Mouse (Mus musculus) lung, embryonic 16.5 days (tissue): Measurements from ENCODE around the gene Rnf180. TPM values are rescaled to one million over a fixed set of nuclear protein-coding genes. Genes with fewer than 3 reads are reported as not detected.

ENCODE experiments used
- ATAC-seq: fragments of 200-750 bp; cut with Nextera tagmentation; 2 replicates; pipeline ENCODE4 v1.8.0; 2017; ENCODE audit warnings: low read depth, mild to moderate bottlenecking, moderate library complexity
- H3K27ac ChIP-seq: fragments of 300-500 bp; sonication (generic); 2 replicates; pipeline ENCODE4 v1.5.1; 2014; ENCODE audit warnings: mild to moderate bottlenecking, control low read depth, low read length
- H3K27me3 ChIP-seq: fragments of 300-500 bp; sonication (generic); 2 replicates; pipeline ENCODE4 v1.6.1; 2014; ENCODE audit warnings: low read depth, low read length, mixed read lengths; ENCODE audit not compliant: control insufficient read depth, insufficient read depth
- H3K36me3 ChIP-seq: fragments of 300-500 bp; sonication (generic); 2 replicates; pipeline ENCODE4 v1.6.1; 2014; ENCODE audit warnings: low read length; ENCODE audit not compliant: control insufficient read depth, insufficient read depth
- H3K4me1 ChIP-seq: fragments of 300-500 bp; sonication (generic); replicated peaks from 2 replicates; pipeline ENCODE4 v1.6.1; 2014; ENCODE audit warnings: low read length, mixed read lengths; ENCODE audit not compliant: control insufficient read depth, insufficient read depth
- H3K4me2 ChIP-seq: fragments of 300-500 bp; sonication (generic); 2 replicates; pipeline ENCODE4 v1.6.1; 2014; ENCODE audit warnings: low read depth, low read length, control low read depth
- H3K4me3 ChIP-seq: fragments of 300-500 bp; sonication (generic); 2 replicates; pipeline ENCODE4 v1.5.1; 2014; ENCODE audit warnings: mild to moderate bottlenecking, low read length, control low read depth
- H3K9ac ChIP-seq: fragments of 300-500 bp; sonication (generic); 2 replicates; pipeline ENCODE4 v1.6.1; 2014; ENCODE audit warnings: low read length, control low read depth
- H3K9me3 ChIP-seq: fragments of 300-500 bp; sonication (generic); 2 replicates; pipeline ENCODE4 v1.6.1; 2016; ENCODE audit warnings: low read length; ENCODE audit not compliant: control insufficient read depth
- whole genome bisulfite sequencing: fragments of 180-500 bp; shearing (Covaris S2); extraction: QIAGEN DNeasy Blood & Tissue Kit; methylation state at CpG from one replicate; pipeline ENCODE4 v1.1.7; 2014; 5-methylcytosine and 5-hydroxymethylcytosine counted together
- polyA plus RNA-seq: library from polyadenylated mRNA; unstranded; fragments of >200 nt; fragmentation: Nextera tagmentation; extraction: Ambion mirVana; gene quantifications from 2 replicates; pipeline ENCODE4 v1.2.1, GENCODE M21; 2015

Gene Rnf180
- polyA plus RNA-seq, 1 experiment from 2014 or later = 3.7 TPM

GRCm38 (mm10) chr13:105150006-105150405, 144.6 kb downstream of the Rnf180 start:
- no peak overlapping the region for H3K27ac ChIP-seq
- no peaks in the 10 kb centered on the region for H3K9me3 ChIP-seq
- no peak for ATAC-seq
- H3K9ac ChIP-seq = no peak overlapping the region
- WGBS = 72% methylated on average over 3 of the region's 3 CpGs
- H3K4me2 ChIP-seq = no peak overlapping the region
- no peak overlapping the region for H3K4me3 ChIP-seq
- H3K36me3 ChIP-seq = no peaks in the 10 kb centered on the region
- H3K4me1 ChIP-seq = no peaks in the 10 kb centered on the region
- no peaks in the 10 kb centered on the region for H3K27me3 ChIP-seq

DNA sequence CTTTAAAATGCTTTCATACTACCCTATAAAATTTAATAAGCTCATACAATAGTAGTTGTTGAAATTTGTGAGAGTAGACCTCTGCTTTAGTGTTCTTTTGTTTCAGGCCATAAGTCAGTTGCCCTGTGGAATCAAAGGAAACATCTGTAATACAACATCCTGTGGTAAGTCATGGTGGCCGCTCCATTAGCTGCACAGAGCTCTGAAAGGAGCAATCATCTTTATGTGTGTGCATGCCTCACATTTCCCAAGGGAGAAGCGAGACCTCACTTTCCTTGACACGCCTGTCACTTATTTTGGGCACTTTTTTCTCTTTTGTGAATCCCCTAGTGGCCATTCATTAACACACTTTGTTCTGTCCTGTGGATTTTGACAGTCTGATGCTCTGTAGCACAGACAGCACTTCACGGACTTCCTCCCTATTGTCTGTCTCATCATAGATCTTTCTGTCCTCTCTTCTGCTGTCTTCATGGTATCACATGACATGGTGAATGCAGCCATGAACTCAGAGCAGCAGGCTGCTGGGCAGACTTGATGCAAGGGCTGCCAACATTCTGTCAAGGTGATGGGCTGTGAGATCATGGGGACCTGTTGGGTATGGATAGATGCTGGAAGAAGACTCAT, 146.7 kb downstream of the Rnf180 start:
- H3K9ac ChIP-seq = no peak overlapping the region
- WGBS = 45% methylated on average over 4 of the region's 4 CpGs
- H3K4me3 ChIP-seq = no peak overlapping the region
- no peak overlapping the region for H3K4me2 ChIP-seq
- H3K27ac ChIP-seq = no peak overlapping the region
- no peaks in the 10 kb centered on the region for H3K9me3 ChIP-seq
- ATAC-seq = peak; percentile 47
- H3K4me1 ChIP-seq = no peaks in the 10 kb centered on the region
- H3K27me3 ChIP-seq = no peaks in the 10 kb centered on the region
- no peaks in the 10 kb centered on the region for H3K36me3 ChIP-seq

GRCm38 (mm10) chr13:105146827-105147226, 147.8 kb downstream of the Rnf180 start:
- Histone ChIP-seq H3K9me3 (no peaks in the 10 kb centered on the region), H3K27ac (no peak overlapping the region), H3K27me3 (no peaks in the 10 kb centered on the region), H3K9ac (no peak overlapping the region), H3K4me3 (no peak overlapping the region), H3K4me1 (no peaks in the 10 kb centered on the region), H3K36me3 (no peaks in the 10 kb centered on the region), H3K4me2 (no peak overlapping the region)
- WGBS = 29% methylated on average over 1 of the region's 1 CpGs
- ATAC-seq = no peak

DNA sequence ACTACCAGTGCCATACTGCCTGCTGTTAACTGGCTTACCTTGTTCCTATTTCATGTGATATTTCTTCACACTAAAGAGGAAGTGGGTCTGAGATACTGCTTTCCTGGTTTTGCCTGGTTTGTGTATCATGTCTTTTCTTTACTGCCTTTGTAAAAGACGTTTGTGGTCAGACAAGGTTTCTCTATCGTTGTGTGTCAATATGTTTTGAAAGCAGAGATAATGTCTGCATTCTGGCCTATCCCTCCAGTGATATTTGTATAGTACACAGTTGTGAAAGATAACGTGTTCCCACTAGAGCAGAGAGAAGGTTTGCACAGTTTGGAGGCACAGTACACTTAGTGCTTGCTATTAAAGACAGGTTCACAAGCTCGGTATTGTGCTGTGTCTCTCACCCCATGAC, 154.7 kb downstream of the Rnf180 start:
- no peaks in the 10 kb centered on the region for H3K4me1 ChIP-seq
- H3K4me2 ChIP-seq = no peak overlapping the region
- H3K27me3 ChIP-seq = no peaks in the 10 kb centered on the region
- H3K9ac ChIP-seq = no peak overlapping the region
- H3K4me3 ChIP-seq = no peak overlapping the region
- H3K27ac ChIP-seq = no peak overlapping the region
- WGBS = 36% methylated on average over 4 of the region's 4 CpGs
- ATAC-seq = no peak
- no peaks in the 10 kb centered on the region for H3K36me3 ChIP-seq
- H3K9me3 ChIP-seq = no peaks in the 10 kb centered on the region

GRCm38 (mm10) chr13:105134397-105134796, 160.2 kb downstream of the Rnf180 start:
- 40% methylated on average over 5 of the region's 5 CpGs for WGBS
- Histone ChIP-seq H3K27ac (no peak overlapping the region), H3K36me3 (no peaks in the 10 kb centered on the region), H3K9ac (no peak overlapping the region), H3K9me3 (no peaks in the 10 kb centered on the region), H3K4me3 (no peak overlapping the region), H3K4me2 (no peak overlapping the region), H3K27me3 (no peaks in the 10 kb centered on the region), H3K4me1 (no peaks in the 10 kb centered on the region)
- no peak for ATAC-seq

DNA sequence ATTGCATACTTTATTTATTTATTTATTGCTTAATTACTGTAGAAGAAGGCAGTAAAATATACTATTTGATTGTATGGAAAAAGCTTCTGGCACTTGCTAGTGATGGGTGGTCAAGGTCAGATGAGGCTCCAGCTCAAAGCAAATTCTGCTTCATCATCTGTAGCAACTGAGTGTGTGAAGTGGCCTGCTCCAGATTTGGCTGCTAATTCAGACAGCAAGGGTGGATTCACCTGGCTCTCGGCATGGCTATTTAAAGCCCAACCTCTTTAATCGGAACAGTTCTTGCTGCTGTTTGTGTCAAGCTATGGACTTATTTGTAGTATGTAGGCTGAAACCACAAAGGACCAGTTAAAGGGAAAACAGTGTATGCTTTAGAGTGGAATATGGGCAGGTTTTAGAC, 161.8 kb downstream of the Rnf180 start:
- ATAC-seq = no peak
- Histone ChIP-seq H3K9ac (no peak overlapping the region), H3K4me2 (no peak overlapping the region), H3K27me3 (no peaks in the 10 kb centered on the region), H3K27ac (no peak overlapping the region), H3K4me3 (no peak overlapping the region), H3K36me3 (no peaks in the 10 kb centered on the region), H3K9me3 (no peaks in the 10 kb centered on the region), H3K4me1 (no peaks in the 10 kb centered on the region)
- 78% methylated on average over 2 of the region's 2 CpGs for WGBS

DNA sequence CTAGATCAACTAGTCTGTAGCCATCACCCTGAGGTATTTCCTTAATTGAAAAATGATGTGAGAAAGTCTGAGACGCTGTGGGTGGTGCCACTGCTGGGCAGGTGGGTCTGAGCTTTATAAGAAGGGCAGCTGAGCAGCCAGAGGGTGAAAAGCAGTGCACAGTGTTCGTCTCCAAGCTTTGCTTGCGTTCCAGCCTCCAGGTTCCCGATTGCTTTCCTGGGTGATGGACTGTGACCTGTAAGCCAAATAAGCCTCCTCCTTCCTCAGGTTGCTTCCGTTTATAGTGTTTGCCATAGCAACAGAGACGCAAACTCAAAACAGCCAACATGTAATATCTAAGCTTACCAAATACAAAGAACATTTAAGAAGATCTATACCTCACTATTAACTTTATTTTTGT, 162.2 kb downstream of the Rnf180 start:
- Histone ChIP-seq H3K4me2 (no peak overlapping the region), H3K27ac (no peak overlapping the region), H3K9me3 (no peaks in the 10 kb centered on the region), H3K4me3 (no peak overlapping the region), H3K4me1 (no peaks in the 10 kb centered on the region), H3K36me3 (no peaks in the 10 kb centered on the region), H3K9ac (no peak overlapping the region), H3K27me3 (no peaks in the 10 kb centered on the region)
- 81% methylated on average over 6 of the region's 6 CpGs for WGBS
- ATAC-seq = no peak

DNA sequence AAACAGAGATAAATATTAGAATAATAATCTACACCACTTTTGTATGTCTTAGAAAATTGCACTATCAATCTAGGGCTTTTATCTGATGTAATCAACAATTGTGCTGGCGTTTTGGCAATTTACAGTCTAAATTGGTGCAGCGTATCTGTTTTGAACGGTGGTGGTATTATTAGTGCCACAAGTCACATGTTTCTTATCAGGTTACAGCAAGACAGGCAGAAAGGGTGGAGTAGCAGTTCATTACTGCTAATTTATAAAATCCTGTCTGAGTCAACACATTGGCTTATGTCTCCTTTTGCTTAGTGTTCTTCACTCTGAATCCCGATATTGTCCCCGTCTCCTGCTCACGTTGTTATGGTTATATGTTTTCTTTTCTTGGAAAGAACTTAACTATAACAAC, 164.5 kb downstream of the Rnf180 start:
- Histone ChIP-seq H3K9ac (no peak overlapping the region), H3K4me2 (no peak overlapping the region), H3K4me3 (no peak overlapping the region), H3K27me3 (no peaks in the 10 kb centered on the region), H3K4me1 (no peaks in the 10 kb centered on the region), H3K27ac (no peak overlapping the region), H3K9me3 (no peaks in the 10 kb centered on the region), H3K36me3 (no peaks in the 10 kb centered on the region)
- ATAC-seq = no peak
- WGBS = 77% methylated on average over 6 of the region's 6 CpGs

- 74% methylated on average over 3 of the region's 3 CpGs for WGBS
- ATAC-seq = no peak
- Histone ChIP-seq H3K4me3 (no peak overlapping the region), H3K36me3 (no peaks in the 10 kb centered on the region), H3K27ac (no peak overlapping the region), H3K9ac (no peak overlapping the region), H3K4me2 (no peak overlapping the region), H3K4me1 (no peaks in the 10 kb centered on the region), H3K27me3 (no peaks in the 10 kb centered on the region), H3K9me3 (no peaks in the 10 kb centered on the region)
Observed at GRCm38 (mm10) chr13:105122092-105122491, 172.5 kb downstream of the Rnf180 start.

GRCm38 (mm10) chr13:105121617-105122016, 173.0 kb downstream of the Rnf180 start:
- Histone ChIP-seq H3K36me3 (no peaks in the 10 kb centered on the region), H3K9me3 (no peaks in the 10 kb centered on the region), H3K4me3 (no peak overlapping the region), H3K27ac (no peak overlapping the region), H3K9ac (no peak overlapping the region), H3K27me3 (no peaks in the 10 kb centered on the region), H3K4me1 (no peaks in the 10 kb centered on the region), H3K4me2 (no peak overlapping the region)
- no peak for ATAC-seq
